Mouse (Mus musculus) C2C12 (cell line): ENCODE results near the gene Ak4. TPM values are rescaled to one million over a fixed set of nuclear protein-coding genes. Genes with fewer than 3 reads are reported as not detected.

ENCODE experiments used
- H3K27me3 ChIP-seq: one replicate; pipeline ENCODE4 v1.6.1; 2011; ENCODE audit not compliant: control insufficient read depth, insufficient read depth, insufficient read length
- H3K36me3 ChIP-seq: one replicate; pipeline ENCODE4 v1.6.1; 2011; ENCODE audit not compliant: control insufficient read depth, insufficient read depth
- H3K4me3 ChIP-seq: one replicate; pipeline ENCODE4 v1.5.1; 2011; ENCODE audit warnings: mild to moderate bottlenecking, control low read depth; ENCODE audit not compliant: poor library complexity, insufficient read depth, severe bottlenecking
- H3K79me2 ChIP-seq: one replicate; pipeline ENCODE4 v1.6.1; 2011; ENCODE audit not compliant: control insufficient read depth, insufficient read depth
- H3K79me3 ChIP-seq: one replicate; pipeline ENCODE4 v1.6.1; 2011; ENCODE audit warnings: low read depth, control low read depth
- H3ac ChIP-seq: one replicate; pipeline ENCODE3; 2011; ENCODE audit warnings: low read depth; ENCODE audit not compliant: control insufficient read depth, insufficient read length
- CEBPB ChIP-seq: IDR thresholded peaks from one replicate; pipeline ENCODE4 v1.6.1; 2011; ENCODE audit warnings: low read depth, mild to moderate bottlenecking, control low read depth, moderate library complexity
- CTCF ChIP-seq: IDR thresholded peaks from one replicate; pipeline ENCODE4 v1.5.1; 2011; ENCODE audit not compliant: control insufficient read depth, insufficient read depth, insufficient read length
- FOSL1 ChIP-seq: IDR thresholded peaks from one replicate; pipeline ENCODE4 v1.8.0; 2011; ENCODE audit warnings: mild to moderate bottlenecking, low read length; ENCODE audit not compliant: poor library complexity, insufficient read depth, severe bottlenecking
- MAX ChIP-seq: IDR thresholded peaks from one replicate; pipeline ENCODE4 v1.6.1; 2011; ENCODE audit warnings: mild to moderate bottlenecking, control low read depth
- MYOD1 ChIP-seq: IDR thresholded peaks from one replicate; pipeline ENCODE4 v1.6.1; 2011; ENCODE audit warnings: low read depth; ENCODE audit not compliant: control insufficient read depth, insufficient read length
- MYOG ChIP-seq: IDR thresholded peaks from one replicate; pipeline ENCODE4 v1.6.1; 2011; ENCODE audit not compliant: control insufficient read depth, insufficient read length; ENCODE audit errors: extremely low read depth
- USF1 ChIP-seq: IDR thresholded peaks from one replicate; pipeline ENCODE4 v1.6.1; 2011; ENCODE audit warnings: low read depth, mild to moderate bottlenecking, control low read depth, moderate library complexity
- polyA plus RNA-seq: library from polyadenylated mRNA; unstranded; fragments of >200 nt; fragmentation: generic; extraction: Trizol; gene quantifications from one replicate; pipeline ENCODE4 v1.2.1, GENCODE M21; 2012; ENCODE audit warnings: missing spikeins

The Ak4 gene
- polyA plus RNA-seq, 1 experiment: 0.25 TPM

- Histone ChIP-seq H3K79me3 (no peaks in the 10 kb centered on the region), H3K4me3 (no peak overlapping the region), H3ac (no peak overlapping the region), H3K79me2 (no peaks in the 10 kb centered on the region), H3K27me3 (peaks cover 38% of the 10 kb centered on the region), H3K36me3 (no peaks in the 10 kb centered on the region)
- TF ChIP-seq USF1 (no peak), CEBPB (no peak), MYOD1 (no peak), MYOG (no peak), MAX (no peak), FOSL1 (no peak), CTCF (no peak)
These were observed 1.1 kb downstream of the Ak4 start for GRCm38 (mm10) chr4:101419911-101420880.

GRCm38 (mm10) chr4:101422996-101423395 is 3.9 kb downstream of the Ak4 start:
- Histone ChIP-seq H3K79me2 (no peaks in the 10 kb centered on the region), H3ac (no peak overlapping the region), H3K27me3 (peaks cover 34% of the 10 kb centered on the region), H3K4me3 (no peak overlapping the region), H3K36me3 (no peaks in the 10 kb centered on the region), H3K79me3 (no peaks in the 10 kb centered on the region)
- no peak for TF ChIP-seq MYOG
- no peak for TF ChIP-seq MYOD1
- TF ChIP-seq FOSL1: no peak
- TF ChIP-seq USF1: no peak
- TF ChIP-seq CEBPB: no peak
- TF ChIP-seq CTCF: no peak

- Histone ChIP-seq H3ac (no peak overlapping the region), H3K27me3 (peaks cover 34% of the 10 kb centered on the region), H3K79me3 (no peaks in the 10 kb centered on the region), H3K36me3 (no peaks in the 10 kb centered on the region), H3K4me3 (no peak overlapping the region), H3K79me2 (no peaks in the 10 kb centered on the region)
- TF ChIP-seq CEBPB (no peak), CTCF (no peak), MAX (no peak), FOSL1 (no peak), USF1 (no peak), MYOG (no peak)
These were observed 4.5 kb downstream of the Ak4 start for GRCm38 (mm10) chr4:101423571-101423970.

- H3K36me3 ChIP-seq: no peaks in the 10 kb centered on the region
- no peak for TF ChIP-seq USF1
- no peak overlapping the region for H3K4me3 ChIP-seq
- no peaks in the 10 kb centered on the region for H3K79me2 ChIP-seq
- H3K79me3 ChIP-seq: no peaks in the 10 kb centered on the region
- H3ac ChIP-seq: no peak overlapping the region
- peaks cover 27% of the 10 kb centered on the region for H3K27me3 ChIP-seq
These were observed 5.4 kb downstream of the Ak4 start for GRCm38 (mm10) chr4:101424495-101424894.

GRCm38 (mm10) chr4:101425119-101425518 is 6.0 kb downstream of the Ak4 start:
- H3K36me3 ChIP-seq: no peaks in the 10 kb centered on the region
- no peak overlapping the region for H3ac ChIP-seq
- no peak overlapping the region for H3K4me3 ChIP-seq
- H3K27me3 ChIP-seq: peaks cover 20% of the 10 kb centered on the region
- no peaks in the 10 kb centered on the region for H3K79me3 ChIP-seq
- TF ChIP-seq USF1: no peak
- no peak for TF ChIP-seq FOSL1
- TF ChIP-seq MYOG: no peak
- TF ChIP-seq CTCF: no peak
- TF ChIP-seq MYOD1: no peak
- TF ChIP-seq CEBPB: no peak
- no peak for TF ChIP-seq MAX
- no peaks in the 10 kb centered on the region for H3K79me2 ChIP-seq

- no peak for TF ChIP-seq FOSL1
- no peak for TF ChIP-seq CEBPB
- no peak for TF ChIP-seq USF1
- TF ChIP-seq MYOG: no peak
- Histone ChIP-seq H3K79me3 (no peaks in the 10 kb centered on the region), H3ac (no peak overlapping the region), H3K27me3 (peaks cover 15% of the 10 kb centered on the region), H3K36me3 (no peaks in the 10 kb centered on the region), H3K4me3 (no peak overlapping the region), H3K79me2 (no peaks in the 10 kb centered on the region)
These were observed 6.6 kb downstream of the Ak4 start for GRCm38 (mm10) chr4:101425666-101426065.
